Mouse (Mus musculus): ENCODE results near the gene B130006D01Rik.

GRCm38 (mm10) chr11:95714411-95714810, 9.0 kb upstream of the B130006D01Rik start:
- no peak for TF ChIP-seq CTCF (IDR thresholded peaks at IDR 0.05; ENCODE audit: low read depth)
- no peak for TF ChIP-seq EP300 (IDR thresholded peaks at IDR 0.05; ENCODE audit: low read depth)
